Mouse (Mus musculus): ENCODE measurements around the gene Hoxd1. TPM values are rescaled to one million over a fixed set of nuclear protein-coding genes. Genes with fewer than 3 reads are reported as not detected.

The Hoxd1 gene
- polyA plus RNA-seq, 1 experiment, result not detected

GRCm38 (mm10) chr2:74727640-74728302, 35.0 kb upstream of the Hoxd1 start:
- TF ChIP-seq GATA1 (IDR thresholded peaks at IDR 0.05; ENCODE audit: low read length), result no peak

- no peak for TF ChIP-seq GATA1 (IDR thresholded peaks at IDR 0.05; ENCODE audit: low read length)
Measured at GRCm38 (mm10) chr2:74728303-74728680, 34.5 kb upstream of the Hoxd1 start.

GRCm38 (mm10) chr2:74730331-74730730, 32.4 kb upstream of the Hoxd1 start:
- no peak for TF ChIP-seq GATA1 (IDR thresholded peaks at IDR 0.05; ENCODE audit: low read length)

- TF ChIP-seq GATA1 (IDR thresholded peaks at IDR 0.05; ENCODE audit: low read length), result no peak
Measured at GRCm38 (mm10) chr2:74731055-74731454, 31.7 kb upstream of the Hoxd1 start.

GRCm38 (mm10) chr2:74731799-74732512, 30.8 kb upstream of the Hoxd1 start:
- no peak for TF ChIP-seq GATA1 (IDR thresholded peaks at IDR 0.05; ENCODE audit: low read length)

- no peak for TF ChIP-seq GATA1 (IDR thresholded peaks at IDR 0.05; ENCODE audit: low read length)
Measured at GRCm38 (mm10) chr2:74732513-74733316, 30.1 kb upstream of the Hoxd1 start.

- no peak for TF ChIP-seq GATA1 (IDR thresholded peaks at IDR 0.05; ENCODE audit: low read length)
Measured at GRCm38 (mm10) chr2:74733317-74733661, 29.5 kb upstream of the Hoxd1 start.

- no peak for TF ChIP-seq GATA1 (IDR thresholded peaks at IDR 0.05; ENCODE audit: low read length)
Measured at GRCm38 (mm10) chr2:74733765-74734164, 29.0 kb upstream of the Hoxd1 start.

GRCm38 (mm10) chr2:74734451-74734850, 28.3 kb upstream of the Hoxd1 start:
- TF ChIP-seq GATA1 (IDR thresholded peaks at IDR 0.05; ENCODE audit: low read length), result no peak

GRCm38 (mm10) chr2:74734996-74735811, 27.6 kb upstream of the Hoxd1 start:
- TF ChIP-seq GATA1 (IDR thresholded peaks at IDR 0.05; ENCODE audit: low read length), result no peak

- TF ChIP-seq GATA1 (IDR thresholded peaks at IDR 0.05; ENCODE audit: low read length), result no peak
Measured at GRCm38 (mm10) chr2:74735851-74736687, 26.7 kb upstream of the Hoxd1 start.

- TF ChIP-seq GATA1 (IDR thresholded peaks at IDR 0.05; ENCODE audit: low read length), result no peak
Measured at GRCm38 (mm10) chr2:74736688-74737577, 25.8 kb upstream of the Hoxd1 start.

- no peak for TF ChIP-seq GATA1 (IDR thresholded peaks at IDR 0.05; ENCODE audit: low read length)
Measured at GRCm38 (mm10) chr2:74737578-74738070, 25.2 kb upstream of the Hoxd1 start.
